Mouse (Mus musculus) frontal cortex, postnatal 36 days (tissue): ENCODE data around the gene Frmd4b.
"Not testable (repeated sequence)": the region's sequence is repeated elsewhere in the genome, so short reads cannot be mapped to it uniquely, and the experiment has no call there.

Experiments
- DNase-seq, 2 experiments: peaks; one replicate each; pipeline ENCODE4 v3.0.0; 2022; ENCODE audit warnings: low spot score in 2 of 2

Frmd4b gene

GRCm38 (mm10) chr6:97419771-97420446, 197.4 kb downstream of the Frmd4b start:
- peak; percentile 79 to 89 for DNase-seq

- DNase-seq: peak; percentile 44 to 61
These were observed 200.3 kb downstream of the Frmd4b start for GRCm38 (mm10) chr6:97416972-97417554.

- not testable (repeated sequence) for DNase-seq
These were observed 201.8 kb downstream of the Frmd4b start for GRCm38 (mm10) chr6:97415578-97415977.

GRCm38 (mm10) chr6:97413453-97413852, 203.9 kb downstream of the Frmd4b start:
- DNase-seq: no peak

- DNase-seq: no peak
These were observed 204.9 kb downstream of the Frmd4b start for GRCm38 (mm10) chr6:97412403-97412802.

- no peak for DNase-seq
These were observed 206.0 kb downstream of the Frmd4b start for GRCm38 (mm10) chr6:97411327-97411726.

- no peak for DNase-seq
These were observed 207.7 kb downstream of the Frmd4b start for GRCm38 (mm10) chr6:97409467-97410239.

- no peak for DNase-seq
These were observed 209.4 kb downstream of the Frmd4b start for GRCm38 (mm10) chr6:97407914-97408313.

GRCm38 (mm10) chr6:97407425-97407824, 209.9 kb downstream of the Frmd4b start:
- no peak for DNase-seq

- no peak for DNase-seq
These were observed 212.0 kb downstream of the Frmd4b start for GRCm38 (mm10) chr6:97405311-97405710.

- no peak for DNase-seq
These were observed 214.4 kb downstream of the Frmd4b start for GRCm38 (mm10) chr6:97402822-97403472.

- DNase-seq: no peak
These were observed 216.9 kb downstream of the Frmd4b start for GRCm38 (mm10) chr6:97400446-97400845.

- DNase-seq: no peak
These were observed 219.4 kb downstream of the Frmd4b start for GRCm38 (mm10) chr6:97397935-97398334.

GRCm38 (mm10) chr6:97396957-97397354, 220.4 kb downstream of the Frmd4b start:
- no peak for DNase-seq

GRCm38 (mm10) chr6:97396351-97396956, 220.9 kb downstream of the Frmd4b start:
- DNase-seq: peak in 1 of 2 experiments; percentile 20

- DNase-seq: no peak
These were observed 221.6 kb downstream of the Frmd4b start for GRCm38 (mm10) chr6:97395477-97396350.

GRCm38 (mm10) chr6:97394473-97395075, 222.8 kb downstream of the Frmd4b start:
- no peak for DNase-seq

- DNase-seq: no peak
These were observed 224.4 kb downstream of the Frmd4b start for GRCm38 (mm10) chr6:97392912-97393311.

- no peak for DNase-seq
These were observed 230.0 kb downstream of the Frmd4b start for GRCm38 (mm10) chr6:97387388-97387787.

GRCm38 (mm10) chr6:97384918-97385317, 232.4 kb downstream of the Frmd4b start:
- DNase-seq: no peak
